Mouse (Mus musculus) lung, postnatal 36 days (tissue): ENCODE data around the gene Gm10300.
A peak's percentile ranks its signal among the peaks of the same experiment; 100 is the strongest.

Experiments used
- DNase-seq: peaks from one replicate; pipeline ENCODE4 v3.0.0; 2022; ENCODE audit warnings: mixed read lengths

Gm10300 gene

DNA sequence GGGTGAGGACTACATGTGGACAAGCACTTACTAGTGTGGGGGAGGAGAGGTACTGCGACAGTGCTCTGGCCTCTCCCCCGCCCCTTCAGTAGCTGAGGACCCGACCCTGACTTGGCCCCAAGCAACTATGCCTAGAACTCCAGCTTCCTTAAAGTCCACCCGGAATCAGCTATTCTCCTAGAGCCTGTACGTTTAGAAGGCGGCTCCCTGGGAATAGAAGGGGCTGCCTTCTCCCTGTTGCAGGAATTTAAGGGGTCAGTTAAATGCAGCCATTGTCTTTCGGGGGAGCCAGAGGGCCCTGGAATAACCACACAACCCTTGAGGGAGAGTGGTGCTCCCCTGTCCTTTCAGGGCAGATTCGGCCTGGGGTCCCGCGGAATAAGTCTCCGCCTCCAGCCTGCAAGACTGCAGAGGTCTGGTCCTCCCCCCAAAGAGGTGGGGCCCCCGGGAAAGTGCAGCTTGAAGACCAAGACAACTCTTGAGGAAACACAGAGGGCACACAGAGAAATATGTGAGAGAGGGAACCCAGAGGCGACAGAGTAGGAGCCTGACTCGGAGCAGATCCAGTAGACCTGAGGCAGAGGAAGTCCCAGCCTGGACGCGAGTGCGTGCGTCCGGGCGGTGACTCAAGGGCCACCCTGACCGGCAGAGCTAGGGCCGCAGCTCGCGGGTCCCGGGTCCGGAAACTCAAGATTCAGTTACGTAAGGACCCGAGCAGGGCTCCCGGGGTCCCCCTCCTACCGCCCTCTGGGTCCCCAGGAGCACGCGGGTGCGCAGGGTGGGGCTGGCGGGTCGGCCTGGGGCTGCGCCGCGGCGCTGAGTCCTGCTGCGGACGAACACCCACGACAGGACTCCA lies at the start of gene Gm10300:
TSS of gene Gm10300 (plus strand) at position 621 of the 856 bp plus-strand sequence.
- peak; percentile 59 for DNase-seq

GRCm38 (mm10) chr4:132025264-132025663 lies 49.2 kb upstream of the Gm10300 start:
- no peak for DNase-seq

- DNase-seq: no peak
Observed at GRCm38 (mm10) chr4:132025738-132026527, 48.6 kb upstream of the Gm10300 start.

GRCm38 (mm10) chr4:132027167-132027566 lies 47.3 kb upstream of the Gm10300 start:
- DNase-seq: no peak

GRCm38 (mm10) chr4:132027806-132028205 lies 46.7 kb upstream of the Gm10300 start:
- no peak for DNase-seq

GRCm38 (mm10) chr4:132029851-132030741 lies 44.4 kb upstream of the Gm10300 start:
- DNase-seq: no peak

DNA sequence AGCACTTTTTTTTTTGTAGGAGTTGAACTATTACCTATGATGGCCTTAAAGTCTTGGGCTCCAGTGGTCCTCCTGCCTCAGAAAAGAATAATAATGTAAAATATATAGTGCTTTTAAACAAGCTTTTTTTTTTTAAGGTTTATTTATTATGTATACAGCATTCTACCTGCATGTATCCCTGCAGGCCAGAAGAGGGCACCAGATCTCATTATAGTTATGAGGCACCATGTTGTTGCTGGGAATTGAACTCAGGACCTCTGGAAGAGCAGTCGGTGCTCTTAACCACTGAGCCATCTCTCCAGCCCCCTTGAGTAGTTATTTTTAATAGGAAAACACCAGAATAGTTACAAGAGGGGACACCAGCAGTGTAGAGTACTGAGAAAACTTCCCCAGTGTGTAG lies 41.3 kb upstream of the Gm10300 start:
- peak; percentile 29 for DNase-seq

DNA sequence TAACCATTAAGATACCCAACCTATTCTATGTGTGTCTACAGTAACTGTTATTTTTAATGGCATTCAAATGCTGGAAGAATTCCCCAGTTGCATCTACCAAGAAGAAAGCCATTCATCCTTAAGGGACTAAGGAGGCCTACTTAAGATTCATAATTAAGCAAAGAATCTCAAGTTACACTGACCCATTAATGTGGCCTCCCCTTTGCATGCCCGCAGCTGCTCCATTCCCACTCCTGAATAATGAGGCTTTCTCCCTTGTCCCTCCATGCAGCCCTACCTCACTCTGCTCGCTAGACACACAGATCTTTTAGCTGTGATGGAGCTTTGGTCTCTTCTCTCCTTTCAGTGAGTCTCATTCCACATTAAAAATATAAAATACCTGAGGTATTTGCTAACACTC lies 40.3 kb upstream of the Gm10300 start:
- DNase-seq: no peak

- DNase-seq: no peak
Observed at GRCm38 (mm10) chr4:132037137-132037536, 37.4 kb upstream of the Gm10300 start.

DNA sequence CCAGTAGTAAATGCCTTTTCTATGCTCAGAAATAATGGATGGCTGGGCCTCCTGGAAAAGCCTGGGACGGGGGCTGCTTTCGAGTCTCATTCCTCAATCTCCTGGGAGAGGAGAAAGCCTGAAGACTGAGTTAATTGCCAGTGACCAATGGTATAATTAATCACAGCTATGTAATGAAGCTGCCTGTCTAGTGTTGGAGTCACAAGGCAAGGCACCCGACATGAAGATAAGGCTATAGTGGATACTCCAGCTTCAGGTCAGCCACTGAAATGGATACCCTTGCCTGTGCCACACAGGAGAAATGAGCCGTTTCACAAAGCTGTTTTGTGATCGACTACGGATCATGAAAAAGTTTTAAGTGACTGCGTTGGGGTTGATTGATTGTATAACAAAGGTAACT lies 36.5 kb upstream of the Gm10300 start:
- no peak for DNase-seq

GRCm38 (mm10) chr4:132038809-132039208 lies 35.7 kb upstream of the Gm10300 start:
- DNase-seq: peak; percentile 41

DNA sequence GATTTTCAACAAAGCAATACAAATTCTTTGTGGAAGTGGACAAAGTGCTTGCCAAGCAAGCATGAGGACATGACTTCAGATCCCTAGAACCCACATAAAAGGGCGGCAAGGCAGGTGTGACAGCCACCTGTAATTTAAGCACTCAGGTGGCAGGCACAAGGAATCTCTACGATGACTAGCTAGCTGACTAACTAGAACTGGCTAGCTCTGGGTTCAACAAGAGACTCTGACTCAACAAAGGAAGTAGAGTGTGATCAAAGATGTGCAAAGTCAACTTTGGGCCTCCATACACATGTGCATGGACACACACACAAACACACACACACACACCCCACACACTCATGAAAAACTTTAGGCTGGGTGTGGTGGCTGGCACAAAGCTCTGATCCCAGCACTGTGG lies 35.0 kb upstream of the Gm10300 start:
- no peak for DNase-seq

DNA sequence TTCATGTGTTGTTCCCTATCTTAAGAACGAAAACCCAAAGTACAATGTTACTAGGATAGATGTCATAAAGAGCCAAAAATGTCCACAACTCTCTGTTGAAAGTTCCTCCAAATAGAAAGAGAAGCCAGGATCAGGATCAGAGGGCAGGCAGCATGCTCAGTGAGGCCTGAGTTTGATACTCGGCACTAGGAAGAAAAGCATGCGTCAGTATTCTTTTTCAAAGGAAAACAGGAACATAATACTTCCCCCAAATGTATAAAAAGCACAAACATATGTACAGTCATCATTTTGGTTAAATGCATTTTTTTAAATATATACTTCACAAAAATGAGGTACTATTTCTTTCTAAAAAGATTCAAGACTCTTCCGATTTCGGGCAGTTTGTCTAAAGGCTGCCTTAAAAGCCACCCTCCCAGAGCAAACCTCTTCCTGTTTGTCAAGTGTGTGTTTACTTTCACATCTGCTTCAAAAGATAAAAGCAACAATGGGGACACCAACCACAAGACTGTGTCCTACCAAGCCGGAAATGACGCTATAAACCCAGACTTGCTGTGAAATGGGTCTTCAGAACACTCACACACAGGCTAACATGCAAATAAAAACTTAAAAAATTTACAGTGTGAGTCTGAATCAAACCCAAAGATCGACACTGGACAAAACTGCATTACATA lies 34.4 kb upstream of the Gm10300 start:
- peak; percentile 88 for DNase-seq

GRCm38 (mm10) chr4:132041471-132042332 lies 32.8 kb upstream of the Gm10300 start:
- no peak for DNase-seq

DNA sequence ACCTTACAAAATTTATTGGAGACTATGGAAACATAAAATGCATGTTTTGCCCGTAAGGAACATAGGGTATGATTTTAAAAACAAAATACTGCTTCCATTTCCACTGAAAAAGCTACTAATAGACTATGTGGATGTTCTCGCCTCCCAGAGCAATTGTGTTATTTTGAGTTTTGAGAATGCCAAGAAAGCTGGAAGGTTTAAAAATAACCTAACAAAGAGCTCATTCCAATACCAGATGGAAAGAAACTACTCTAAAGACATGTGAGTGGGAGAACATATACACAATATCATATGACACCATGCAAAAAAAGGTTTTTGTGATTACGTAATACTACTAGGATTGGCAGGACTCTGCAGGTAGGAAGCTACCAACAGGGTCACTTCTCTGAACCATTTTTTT lies 30.8 kb upstream of the Gm10300 start:
- no peak for DNase-seq

DNA sequence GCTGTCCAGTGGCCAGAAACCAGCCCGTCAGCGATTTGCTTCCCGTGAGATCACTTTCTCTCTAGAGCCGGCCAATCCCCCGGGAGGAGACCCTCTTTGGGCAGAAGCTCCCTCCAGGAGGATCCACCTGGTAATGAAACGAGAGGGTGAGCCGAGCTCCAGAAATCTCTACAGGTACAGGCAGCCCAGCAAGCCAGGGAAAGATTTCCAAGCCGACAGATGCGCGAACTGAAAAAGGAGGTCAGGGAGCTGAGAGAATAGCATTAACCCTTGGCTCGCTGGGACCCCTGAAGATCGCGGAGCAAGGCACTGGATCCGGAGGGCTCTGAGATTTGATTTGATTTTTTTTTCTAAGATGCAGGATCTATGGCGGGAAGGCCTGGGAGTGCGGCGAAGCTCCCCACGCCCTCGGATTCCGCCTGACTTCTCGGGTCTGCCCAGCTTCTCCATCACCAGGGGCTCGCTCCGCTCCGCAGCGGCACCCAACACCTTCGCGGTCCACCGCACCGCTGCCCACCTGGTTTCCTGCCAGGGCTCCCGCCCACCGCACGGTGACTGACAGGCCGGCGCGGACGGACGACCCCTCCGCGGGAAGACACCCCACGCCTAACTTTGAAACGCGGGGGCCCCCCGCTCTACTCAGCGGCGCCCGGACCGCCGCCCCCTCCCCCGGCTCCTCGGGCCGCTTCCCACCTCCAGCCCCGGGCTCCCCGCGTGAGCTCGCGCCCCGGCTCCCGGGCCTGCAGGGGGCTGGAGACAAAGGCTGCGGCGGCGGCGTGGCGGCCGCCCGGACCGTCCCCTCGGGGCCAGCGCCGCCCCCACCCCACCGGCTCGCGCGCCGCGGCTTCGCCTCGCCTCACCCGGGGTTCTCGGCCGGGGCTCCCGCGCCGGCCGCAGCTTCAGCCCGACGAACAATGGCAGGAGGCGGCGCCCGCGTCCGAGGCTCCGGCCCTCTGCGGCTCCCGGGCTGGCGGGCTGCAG lies 26.2 kb upstream of the Gm10300 start:
- peak; percentile 53 for DNase-seq

GRCm38 (mm10) chr4:132048995-132049404 lies 25.5 kb upstream of the Gm10300 start:
- DNase-seq: peak; percentile 94

DNA sequence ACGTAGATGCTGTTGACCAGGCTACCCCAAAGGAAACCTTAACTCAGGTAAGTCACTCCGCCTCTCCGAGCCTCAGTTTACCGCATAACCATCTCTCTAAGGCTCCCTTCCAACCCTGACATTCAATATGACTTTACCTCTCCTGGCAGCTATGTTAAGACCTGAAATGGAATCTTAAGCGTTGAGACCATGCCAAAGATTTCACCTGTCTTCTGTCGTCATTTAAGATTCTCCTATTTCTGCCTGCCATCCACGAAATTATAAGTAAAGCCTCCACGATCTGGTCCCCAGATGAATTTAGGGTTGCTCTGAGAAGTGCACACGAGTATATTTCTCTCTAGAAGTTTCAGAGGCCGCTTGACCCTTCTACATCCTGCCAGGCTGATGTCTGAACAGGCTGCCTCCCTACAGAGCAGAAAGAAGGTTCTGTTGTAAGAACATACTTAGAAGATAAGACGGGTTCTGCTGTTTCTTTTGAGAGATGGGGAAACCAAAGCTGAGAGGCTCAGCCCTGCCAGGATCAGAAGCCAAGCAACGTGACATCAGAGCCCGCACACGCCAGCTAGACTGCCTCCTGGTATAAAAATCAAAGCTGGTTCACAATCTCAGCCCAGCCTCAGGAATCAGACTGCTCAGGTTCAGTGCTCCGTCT lies 24.8 kb upstream of the Gm10300 start:
- no peak for DNase-seq
